Mouse (Mus musculus) R1 (cell line): Measurements from ENCODE around the gene Shpk.

Source experiments
- DNase-seq: peaks from one replicate; pipeline ENCODE4 v3.0.0-alpha.2; 2018; ENCODE audit warnings: low read depth, low spot score

Gene Shpk

GRCm38 (mm10) chr11:73199879-73200278, 619 bp downstream of the Shpk start:
- peak; percentile 37 for DNase-seq

GRCm38 (mm10) chr11:73201021-73201420, 1.8 kb downstream of the Shpk start:
- no peak for DNase-seq

- peak; percentile 21 for DNase-seq
Observed at GRCm38 (mm10) chr11:73201597-73201996, 2.3 kb downstream of the Shpk start.

- DNase-seq = no peak
Observed at GRCm38 (mm10) chr11:73203895-73204294, 4.6 kb downstream of the Shpk start.

- no peak for DNase-seq
Observed at GRCm38 (mm10) chr11:73205194-73205593, 5.9 kb downstream of the Shpk start.

GRCm38 (mm10) chr11:73207621-73208020, 8.4 kb downstream of the Shpk start:
- DNase-seq = peak; percentile 63

- no peak for DNase-seq
Observed at GRCm38 (mm10) chr11:73213956-73214355, 14.7 kb downstream of the Shpk start.

GRCm38 (mm10) chr11:73219671-73220070, 20.4 kb downstream of the Shpk start:
- no peak for DNase-seq

GRCm38 (mm10) chr11:73220651-73221050, 21.4 kb downstream of the Shpk start:
- DNase-seq = no peak

- DNase-seq = peak; percentile 62
Observed at GRCm38 (mm10) chr11:73222846-73223245, 23.6 kb downstream of the Shpk start.

- DNase-seq = peak; percentile 86
Observed at GRCm38 (mm10) chr11:73223966-73224365, 24.7 kb downstream of the Shpk start.

- no peak for DNase-seq
Observed at GRCm38 (mm10) chr11:73225856-73226255, 26.6 kb downstream of the Shpk start.

GRCm38 (mm10) chr11:73228881-73229280, 29.6 kb downstream of the Shpk start:
- DNase-seq = no peak

GRCm38 (mm10) chr11:73230081-73230480, 30.8 kb downstream of the Shpk start:
- DNase-seq = no peak

GRCm38 (mm10) chr11:73232513-73232912, 33.3 kb downstream of the Shpk start:
- no peak for DNase-seq

- no peak for DNase-seq
Observed at GRCm38 (mm10) chr11:73233992-73234391, 34.7 kb downstream of the Shpk start, which contains the start of gene Trpv1. TSS of gene Trpv1 (plus strand) at chr11:73234292.

- DNase-seq = no peak
Observed at GRCm38 (mm10) chr11:73235990-73236701, 36.9 kb downstream of the Shpk start.

- DNase-seq = no peak
Observed at GRCm38 (mm10) chr11:73236731-73237130, 37.5 kb downstream of the Shpk start.

- no peak for DNase-seq
Observed at GRCm38 (mm10) chr11:73242199-73242598, 42.9 kb downstream of the Shpk start.

GRCm38 (mm10) chr11:73242777-73243176, 43.5 kb downstream of the Shpk start:
- DNase-seq = no peak

GRCm38 (mm10) chr11:73257362-73257945, 58.2 kb downstream of the Shpk start:
- DNase-seq = no peak

GRCm38 (mm10) chr11:73258664-73259063, 59.4 kb downstream of the Shpk start:
- DNase-seq = no peak

- DNase-seq = no peak
Observed at GRCm38 (mm10) chr11:73260457-73260856, 61.2 kb downstream of the Shpk start.
